Mouse (Mus musculus): Measurements from ENCODE around the gene Tmem9b. TPM values are rescaled to one million over a fixed set of nuclear protein-coding genes. Genes with fewer than 3 reads are reported as not detected.

Tmem9b gene
- polyA plus RNA-seq, 2 experiments from 2014 or later = 83.6 to 102 TPM

Other genes starting within 250 kb of the Tmem9b start
- not detected for gene Trim66, start 244.7 kb downstream of the Tmem9b start, polyA plus RNA-seq (2017; shearing (Covaris generic))
- 100 to 1,000 TPM; 210 to 315 TPM for gene Rpl27a, start 233.7 kb downstream of the Tmem9b start, polyA plus RNA-seq (2017; shearing (Covaris generic))
- gene St5, start 49.3 kb downstream of the Tmem9b start, polyA plus RNA-seq (2017; shearing (Covaris generic)) = 1 to 10 TPM; 1.8 to 3.9 TPM
- gene Akip1, start 49.2 kb downstream of the Tmem9b start, polyA plus RNA-seq (2017; shearing (Covaris generic)) = 10 to 100 TPM; 28.6 to 32.8 TPM
- gene BC051019, start 29.0 kb downstream of the Tmem9b start, polyA plus RNA-seq (2017; shearing (Covaris generic)) = under 1 TPM in 1 of 2 experiments, not detected in 1; 0.38 TPM
- gene Ascl3, start 21.1 kb downstream of the Tmem9b start, polyA plus RNA-seq (2017; shearing (Covaris generic)) = not detected
- gene Nrip3, start 29.1 kb upstream of the Tmem9b start, polyA plus RNA-seq (2017; shearing (Covaris generic)) = under 1 TPM; 0.30 to 0.73 TPM
- gene Scube2, start 112.8 kb upstream of the Tmem9b start, polyA plus RNA-seq (2017; shearing (Covaris generic)) = not detected
- 10 to 100 TPM; 23.4 to 27.6 TPM for gene Dennd5a, start 207.6 kb upstream of the Tmem9b start, polyA plus RNA-seq (2017; shearing (Covaris generic))
- gene Tmem41b, start 234.1 kb upstream of the Tmem9b start, polyA plus RNA-seq (2017; shearing (Covaris generic)) = 10 to 100 TPM; 35.0 to 39.5 TPM

All from CD4-positive, CD25-positive, alpha-beta regulatory T cell, adult 4 months (primary cell).